Mouse (Mus musculus) E14TG2a.4 (cell line): ENCODE results near the gene Trpm6.

Experiments
- H3K27me3 ChIP-seq: 2 replicates; pipeline ENCODE4 v1.6.1; 2014; ENCODE audit warnings: low read length, control low read depth; ENCODE audit not compliant: insufficient read depth
- H3K36me3 ChIP-seq: 2 replicates; pipeline ENCODE4 v1.6.1; 2014; ENCODE audit warnings: low read length, control low read depth; ENCODE audit not compliant: insufficient read depth
- H3K4me1 ChIP-seq: replicated peaks from 2 replicates; pipeline ENCODE4 v1.6.1; 2014; ENCODE audit warnings: low read depth, low read length, control low read depth
- H3K4me3 ChIP-seq: replicated peaks from 2 replicates; pipeline ENCODE4 v1.5.1; 2014; ENCODE audit warnings: mild to moderate bottlenecking, low read length
- H3K9me3 ChIP-seq: 2 replicates; pipeline ENCODE4 v1.6.1; 2014; ENCODE audit warnings: low read length, control low read depth
- CTCF ChIP-seq: conservative IDR thresholded peaks from 2 replicates; pipeline ENCODE4 v1.5.1; 2014; ENCODE audit warnings: low read length
- NANOG ChIP-seq: IDR thresholded peaks from 2 replicates; pipeline ENCODE4 v1.6.1; 2014; ENCODE audit warnings: borderline replicate concordance, low read length, mixed read lengths
- POU5F1 ChIP-seq: IDR thresholded peaks from 2 replicates; pipeline ENCODE4 v1.6.1; 2014; ENCODE audit warnings: low read length, borderline replicate concordance

The Trpm6 gene

DNA sequence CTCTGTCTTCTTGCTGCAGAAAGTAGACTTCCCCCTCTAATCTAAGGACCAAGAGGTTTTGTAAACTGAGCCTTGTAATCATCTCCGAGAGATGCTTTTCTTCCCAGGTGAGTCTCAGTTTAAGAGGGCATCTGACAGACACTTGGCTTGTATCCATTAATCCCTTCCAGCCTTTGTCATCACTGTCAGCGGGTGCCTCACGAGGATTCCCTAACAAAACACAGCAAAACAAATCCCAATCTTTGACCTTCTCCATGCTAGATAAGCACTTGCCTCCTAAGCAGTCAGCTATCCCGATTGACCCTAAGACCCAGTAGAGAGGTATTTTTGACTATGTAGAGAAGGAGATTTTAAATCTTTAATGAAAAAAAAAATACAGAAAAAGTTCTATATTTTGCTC, 7.9 kb downstream of the Trpm6 start:
- H3K36me3 ChIP-seq, result no peaks in the 10 kb centered on the region
- H3K4me1 ChIP-seq, result peaks cover 7% of the 10 kb centered on the region
- H3K9me3 ChIP-seq, result no peaks in the 10 kb centered on the region
- H3K4me3 ChIP-seq, result no peak overlapping the region
- no peak for TF ChIP-seq NANOG
- TF ChIP-seq CTCF, result no peak
- no peak for TF ChIP-seq POU5F1
- H3K27me3 ChIP-seq, result no peaks in the 10 kb centered on the region

DNA sequence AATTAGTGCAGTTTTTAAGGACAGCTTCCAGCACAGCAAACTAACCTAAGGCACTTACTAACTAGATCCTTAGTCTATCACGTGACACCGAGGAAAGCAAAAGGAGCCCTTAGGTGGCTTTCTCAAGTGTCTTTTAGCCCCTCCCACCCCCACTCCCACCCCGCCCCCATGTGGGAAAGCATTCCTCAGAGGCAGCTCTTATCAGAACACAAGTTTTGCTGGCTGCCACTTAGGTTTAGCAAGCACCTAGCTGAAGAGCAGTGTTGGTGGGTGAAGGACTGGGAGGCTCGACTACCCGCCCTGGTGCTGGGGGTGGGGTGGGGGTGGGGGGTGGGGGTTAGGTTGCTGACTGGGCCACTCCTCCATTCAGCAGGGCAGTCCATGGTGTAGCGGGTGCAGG, 8.5 kb downstream of the Trpm6 start:
- no peak overlapping the region for H3K4me3 ChIP-seq
- H3K27me3 ChIP-seq, result no peaks in the 10 kb centered on the region
- H3K9me3 ChIP-seq, result no peaks in the 10 kb centered on the region
- no peaks in the 10 kb centered on the region for H3K36me3 ChIP-seq
- peaks cover 7% of the 10 kb centered on the region for H3K4me1 ChIP-seq
- TF ChIP-seq CTCF (no peak), POU5F1 (no peak), NANOG (no peak)

- H3K4me3 ChIP-seq, result 0 out of 2 replicates have a peak overlapping the region, but pooled peaks have one; percentile 26
- H3K4me1 ChIP-seq, result peaks cover 7% of the 10 kb centered on the region
- H3K9me3 ChIP-seq, result no peaks in the 10 kb centered on the region
- no peak for TF ChIP-seq POU5F1
- H3K36me3 ChIP-seq, result no peaks in the 10 kb centered on the region
- H3K27me3 ChIP-seq, result no peaks in the 10 kb centered on the region
Measured at GRCm38 (mm10) chr19:18758916-18759315, 9.1 kb downstream of the Trpm6 start.

DNA sequence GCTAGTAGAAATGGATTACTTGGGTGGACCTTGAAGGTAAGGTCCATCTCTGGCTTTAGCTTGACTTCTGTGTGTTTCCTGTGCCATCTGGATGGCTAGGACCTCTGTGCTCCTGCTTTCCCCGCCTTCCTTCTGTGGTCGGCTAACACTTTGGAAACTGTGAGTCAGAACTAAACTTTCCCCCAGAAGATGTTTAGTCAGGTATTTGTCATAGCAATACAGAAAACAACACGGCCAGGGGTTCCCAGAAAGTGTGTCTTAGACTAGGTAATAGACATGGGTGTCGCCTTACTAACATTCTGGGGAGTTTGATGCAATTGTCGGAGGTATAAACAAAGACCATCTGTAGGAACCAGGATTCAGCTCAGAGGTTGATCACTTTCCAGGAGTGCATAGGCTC, 16.6 kb downstream of the Trpm6 start:
- H3K36me3 ChIP-seq, result no peaks in the 10 kb centered on the region
- H3K27me3 ChIP-seq, result no peaks in the 10 kb centered on the region
- TF ChIP-seq NANOG (no peak), POU5F1 (no peak), CTCF (no peak)
- no peak overlapping the region for H3K4me3 ChIP-seq
- no peaks in the 10 kb centered on the region for H3K9me3 ChIP-seq
- H3K4me1 ChIP-seq, result no peaks in the 10 kb centered on the region; the same call in 1 of the 2 replicates

DNA sequence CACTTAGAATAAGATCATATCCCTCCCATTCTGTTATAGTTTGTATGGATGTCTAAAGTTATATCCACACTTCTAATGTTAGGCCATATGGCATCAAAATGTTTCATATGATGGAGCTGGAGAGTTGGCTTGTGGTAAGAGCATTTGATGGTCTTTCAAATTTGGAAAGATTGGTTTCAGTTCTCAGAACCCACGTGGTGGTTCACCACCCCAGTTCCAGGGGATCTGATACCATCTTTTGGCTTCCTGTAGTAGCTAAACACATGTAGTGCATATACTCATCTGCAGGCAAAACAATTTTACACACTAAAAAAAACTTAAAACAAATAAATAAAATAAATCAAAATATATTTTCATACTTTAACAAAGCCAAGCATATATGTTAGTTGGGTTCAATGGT, 21.3 kb downstream of the Trpm6 start:
- no peak overlapping the region for H3K4me3 ChIP-seq
- TF ChIP-seq NANOG (no peak), POU5F1 (no peak), CTCF (no peak)
- H3K36me3 ChIP-seq, result no peaks in the 10 kb centered on the region
- no peaks in the 10 kb centered on the region for H3K27me3 ChIP-seq
- no peaks in the 10 kb centered on the region for H3K4me1 ChIP-seq
- no peaks in the 10 kb centered on the region for H3K9me3 ChIP-seq

GRCm38 (mm10) chr19:18771561-18771960, 21.8 kb downstream of the Trpm6 start:
- no peaks in the 10 kb centered on the region for H3K9me3 ChIP-seq
- TF ChIP-seq POU5F1 (no peak), CTCF (no peak), NANOG (no peak)

GRCm38 (mm10) chr19:18772888-18773488, 23.2 kb downstream of the Trpm6 start:
- H3K4me3 ChIP-seq, result no peak overlapping the region
- no peaks in the 10 kb centered on the region for H3K4me1 ChIP-seq
- no peaks in the 10 kb centered on the region for H3K27me3 ChIP-seq
- TF ChIP-seq POU5F1 (no peak), CTCF (no peak)
- H3K36me3 ChIP-seq, result no peaks in the 10 kb centered on the region
- no peaks in the 10 kb centered on the region for H3K9me3 ChIP-seq

More at GRCm38 (mm10) chr19:18771561-18771960, 21.8 kb downstream of the Trpm6 start:
- Histone ChIP-seq H3K36me3 (no peaks in the 10 kb centered on the region), H3K4me3 (no peak overlapping the region), H3K4me1 (no peaks in the 10 kb centered on the region), H3K27me3 (no peaks in the 10 kb centered on the region)

GRCm38 (mm10) chr19:18774085-18774484, 24.3 kb downstream of the Trpm6 start:
- Histone ChIP-seq H3K36me3 (no peaks in the 10 kb centered on the region), H3K4me3 (no peak overlapping the region), H3K4me1 (no peaks in the 10 kb centered on the region), H3K27me3 (no peaks in the 10 kb centered on the region), H3K9me3 (no peaks in the 10 kb centered on the region)
- no peak for TF ChIP-seq NANOG
- no peak for TF ChIP-seq POU5F1
- no peak for TF ChIP-seq CTCF

DNA sequence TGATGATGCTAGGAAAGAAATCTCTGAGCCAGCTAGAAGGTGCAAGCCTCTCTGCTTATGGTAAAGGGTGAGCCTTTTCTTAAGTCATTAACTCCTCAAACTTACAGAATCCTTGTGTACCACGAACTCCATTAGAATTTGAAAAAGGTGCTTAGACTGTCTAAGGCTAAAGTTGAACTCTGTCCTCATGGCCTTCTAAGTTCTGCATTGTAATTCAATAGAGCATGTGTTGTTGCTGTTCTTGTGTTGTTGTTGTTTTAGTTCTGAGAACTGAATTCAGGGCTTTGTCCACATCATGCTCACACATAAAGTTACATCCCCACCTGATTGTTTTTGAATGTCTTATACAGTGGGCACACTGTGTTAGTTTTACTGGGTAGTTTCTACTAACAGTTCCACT, 49.9 kb downstream of the Trpm6 start:
- no peaks in the 10 kb centered on the region for H3K27me3 ChIP-seq
- H3K4me1 ChIP-seq, result peaks cover 7% of the 10 kb centered on the region; the same call in 1 of the 2 replicates
- TF ChIP-seq CTCF (no peak), NANOG (peak; percentile 66; the same call in 1 of the 2 replicates)

GRCm38 (mm10) chr19:18811264-18811663, 61.5 kb downstream of the Trpm6 start:
- Histone ChIP-seq H3K4me3 (no peak overlapping the region), H3K36me3 (no peaks in the 10 kb centered on the region), H3K4me1 (no peaks in the 10 kb centered on the region), H3K9me3 (peaks cover 7% of the 10 kb centered on the region), H3K27me3 (no peaks in the 10 kb centered on the region)
- TF ChIP-seq NANOG, result no peak
- TF ChIP-seq CTCF, result no peak
- no peak for TF ChIP-seq POU5F1

More for the DNA sequence above, 49.9 kb downstream of the Trpm6 start:
- Histone ChIP-seq H3K4me3 (no peak overlapping the region), H3K9me3 (no peaks in the 10 kb centered on the region), H3K36me3 (no peaks in the 10 kb centered on the region)
